Mouse (Mus musculus): ENCODE data around the gene Higd1c.

- TF ChIP-seq POLR2A (IDR thresholded peaks at IDR 0.05; ENCODE audit: low read depth, low read length), result no peak
- no peak for TF ChIP-seq CTCF (conservative IDR thresholded peaks at IDR 0.05; ENCODE audit: insufficient read depth, insufficient read length, low read depth, low read length)
Observed at GRCm38 (mm10) chr15:100402347-100402746, 38.0 kb downstream of the Higd1c start.

Measured in kidney, adult 2 months (tissue).